Mouse (Mus musculus) forebrain, embryonic 13.5 days (tissue): Measurements from ENCODE around the gene Ppp1r16b. TPM values are rescaled to one million over a fixed set of nuclear protein-coding genes. Genes with fewer than 3 reads are reported as not detected.

ENCODE experiments used
- ATAC-seq: fragments of 200-750 bp; cut with Nextera tagmentation; 2 replicates; pipeline ENCODE4 v1.8.0; 2017
- H3K27ac ChIP-seq: fragments of 300-500 bp; sonication (generic); 2 replicates; pipeline ENCODE4 v1.5.1; 2015; ENCODE audit warnings: inconsistent platforms, mild to moderate bottlenecking, moderate library complexity
- H3K27me3 ChIP-seq: fragments of 300-500 bp; sonication (generic); 2 replicates; pipeline ENCODE4 v1.6.1; 2015; ENCODE audit warnings: mild to moderate bottlenecking, inconsistent platforms
- H3K36me3 ChIP-seq: fragments of 300-500 bp; sonication (generic); 2 replicates; pipeline ENCODE4 v1.6.1; 2015; ENCODE audit warnings: mild to moderate bottlenecking, inconsistent platforms; ENCODE audit not compliant: poor library complexity, severe bottlenecking
- H3K4me1 ChIP-seq: fragments of 300-500 bp; sonication (generic); 2 replicates; pipeline ENCODE4 v1.6.1; 2015; ENCODE audit warnings: inconsistent platforms
- H3K4me2 ChIP-seq: fragments of 300-500 bp; sonication (generic); 2 replicates; pipeline ENCODE4 v1.6.1; 2015; ENCODE audit warnings: inconsistent platforms, mild to moderate bottlenecking, moderate library complexity
- H3K4me3 ChIP-seq: fragments of 300-500 bp; sonication (generic); 2 replicates; pipeline ENCODE4 v1.5.1; 2015; ENCODE audit warnings: mild to moderate bottlenecking, inconsistent platforms
- H3K9ac ChIP-seq: fragments of 300-500 bp; sonication (generic); 2 replicates; pipeline ENCODE4 v1.6.1; 2015; ENCODE audit warnings: mild to moderate bottlenecking, inconsistent platforms
- H3K9me3 ChIP-seq: fragments of 300-500 bp; sonication (generic); replicated peaks from 2 replicates; pipeline ENCODE4 v1.6.1; 2016; ENCODE audit warnings: inconsistent platforms
- WGBS: fragments of 180-500 bp; shearing (Covaris S2); methylation state at CpG from one replicate; pipeline ENCODE4 v1.1.7; 2015; 5-methylcytosine and 5-hydroxymethylcytosine counted together
- polyA plus RNA-seq: library from polyadenylated mRNA; unstranded; fragments of >200 nt; fragmentation: Nextera tagmentation; extraction: Ambion mirVana; gene quantifications from 2 replicates; pipeline ENCODE4 v1.2.1, GENCODE M21; 2015

Ppp1r16b gene
- polyA plus RNA-seq, 1 experiment from 2014 or later: 8.4 TPM

DNA sequence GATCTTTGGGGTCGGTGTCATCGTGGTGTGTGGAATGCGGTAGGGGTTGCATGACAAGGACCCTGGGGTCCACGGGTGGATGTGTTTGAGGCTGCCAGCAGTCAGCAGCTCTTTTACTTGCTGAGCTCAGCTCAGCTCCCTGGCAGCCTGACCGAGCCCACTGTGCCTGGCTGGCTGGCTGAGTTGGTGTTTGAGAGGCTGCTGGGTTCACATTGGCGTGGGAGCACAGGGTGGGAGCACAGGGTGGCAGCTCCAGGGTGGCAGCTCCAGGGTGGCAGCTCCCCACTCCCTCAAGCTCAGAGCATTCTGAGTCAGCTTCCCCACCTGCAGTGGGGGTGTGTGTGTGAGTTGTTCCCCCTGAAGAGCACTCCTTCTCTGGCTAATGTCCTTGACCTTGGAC lies 34.7 kb downstream of the Ppp1r16b start:
- Histone ChIP-seq H3K4me1 (no peaks in the 10 kb centered on the region), H3K27me3 (no peaks in the 10 kb centered on the region), H3K27ac (no peak overlapping the region), H3K9me3 (no peaks in the 10 kb centered on the region), H3K4me2 (no peak overlapping the region), H3K4me3 (no peak overlapping the region), H3K9ac (no peak overlapping the region), H3K36me3 (no peaks in the 10 kb centered on the region)
- WGBS: 90% methylated on average over 6 of the region's 6 CpGs
- ATAC-seq: no peak

DNA sequence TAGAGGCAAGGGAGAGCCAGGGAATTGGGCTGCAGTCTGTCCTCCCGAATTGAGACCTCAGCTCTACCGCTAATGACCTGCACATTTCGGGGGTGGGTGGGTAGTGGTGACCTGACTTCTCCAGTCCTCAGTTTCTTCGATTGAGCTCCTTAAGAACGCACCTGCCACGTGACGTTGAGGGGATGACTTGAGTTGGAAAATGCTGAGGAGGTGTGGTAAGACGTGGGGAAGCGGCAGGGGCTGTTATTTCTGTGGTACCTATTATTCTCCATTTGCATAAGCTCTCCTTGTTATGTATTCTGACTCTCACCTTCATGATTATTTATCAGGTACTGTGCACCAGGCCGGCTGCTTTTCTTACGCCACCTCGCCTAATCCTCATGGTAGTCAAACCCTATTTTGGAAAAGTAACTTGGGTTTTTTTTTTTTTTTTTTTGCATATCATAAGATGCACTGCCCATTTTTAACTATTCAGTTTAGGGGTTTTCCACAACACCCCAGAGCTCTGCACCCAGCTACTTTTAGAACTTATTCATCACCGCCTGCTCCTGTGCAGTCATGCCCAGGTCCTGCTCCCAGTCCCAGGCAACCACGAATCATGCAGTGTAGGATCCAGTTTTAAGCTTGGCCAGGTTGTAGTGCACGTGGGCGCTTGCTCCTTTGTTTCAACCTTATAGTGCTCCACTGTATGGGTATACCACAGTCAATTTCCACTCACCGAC lies 35.5 kb downstream of the Ppp1r16b start:
- no peak overlapping the region for H3K4me2 ChIP-seq
- 85% methylated on average over 17 of the region's 17 CpGs for WGBS
- H3K27ac ChIP-seq: no peak overlapping the region
- H3K4me3 ChIP-seq: no peak overlapping the region
- no peak for ATAC-seq
- no peak overlapping the region for H3K9ac ChIP-seq
- no peaks in the 10 kb centered on the region for H3K9me3 ChIP-seq
- H3K27me3 ChIP-seq: no peaks in the 10 kb centered on the region
- H3K4me1 ChIP-seq: no peaks in the 10 kb centered on the region
- H3K36me3 ChIP-seq: no peaks in the 10 kb centered on the region

DNA sequence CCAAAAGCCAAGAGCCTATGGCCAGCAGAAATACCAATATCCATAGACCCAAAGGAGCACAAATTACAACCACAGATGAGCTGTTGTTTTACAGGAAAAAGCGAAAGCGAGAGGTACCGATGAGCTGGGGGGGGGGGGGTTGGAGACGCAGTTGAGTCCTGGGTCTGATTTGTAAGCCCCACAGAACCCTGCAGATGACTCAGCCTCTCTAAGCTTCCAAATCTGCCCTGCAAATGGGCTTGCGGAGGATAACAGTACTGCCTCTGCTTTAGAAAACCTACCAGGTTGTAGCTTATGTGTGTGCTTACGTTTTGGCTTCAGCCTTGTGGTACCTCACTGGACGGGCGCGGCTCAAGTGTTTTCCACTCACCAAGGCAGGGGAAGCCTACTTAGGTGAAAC lies 36.3 kb downstream of the Ppp1r16b start:
- Histone ChIP-seq H3K4me1 (no peaks in the 10 kb centered on the region), H3K9ac (no peak overlapping the region), H3K4me3 (no peak overlapping the region), H3K27ac (no peak overlapping the region), H3K4me2 (no peak overlapping the region), H3K9me3 (no peaks in the 10 kb centered on the region), H3K27me3 (no peaks in the 10 kb centered on the region), H3K36me3 (no peaks in the 10 kb centered on the region)
- 96% methylated on average over 9 of the region's 9 CpGs for WGBS
- ATAC-seq: no peak

DNA sequence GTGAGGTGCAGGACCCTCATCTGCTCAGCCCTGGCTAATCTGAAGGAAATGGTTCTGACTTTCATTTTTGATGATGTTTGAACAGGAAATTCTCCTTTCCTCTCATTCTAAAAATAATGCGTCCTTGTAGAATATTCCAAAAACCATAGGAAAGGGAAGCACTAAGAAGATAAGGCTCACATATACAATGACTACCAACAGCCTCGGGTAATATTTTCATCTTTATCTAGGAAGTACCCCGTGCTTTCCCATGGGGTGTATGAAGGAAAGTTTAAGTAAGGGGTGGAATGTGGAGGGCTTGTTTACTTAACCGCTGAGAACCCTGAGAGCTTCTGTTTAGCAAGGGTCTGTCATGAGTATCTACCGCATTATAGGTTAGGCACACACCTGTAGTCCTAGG lies 37.0 kb downstream of the Ppp1r16b start:
- H3K9me3 ChIP-seq: no peaks in the 10 kb centered on the region
- WGBS: 93% methylated on average over 5 of the region's 5 CpGs
- H3K27me3 ChIP-seq: no peaks in the 10 kb centered on the region
- H3K27ac ChIP-seq: no peak overlapping the region
- no peak for ATAC-seq
- no peaks in the 10 kb centered on the region for H3K4me1 ChIP-seq
- no peaks in the 10 kb centered on the region for H3K36me3 ChIP-seq
- H3K9ac ChIP-seq: no peak overlapping the region
- no peak overlapping the region for H3K4me2 ChIP-seq
- no peak overlapping the region for H3K4me3 ChIP-seq

DNA sequence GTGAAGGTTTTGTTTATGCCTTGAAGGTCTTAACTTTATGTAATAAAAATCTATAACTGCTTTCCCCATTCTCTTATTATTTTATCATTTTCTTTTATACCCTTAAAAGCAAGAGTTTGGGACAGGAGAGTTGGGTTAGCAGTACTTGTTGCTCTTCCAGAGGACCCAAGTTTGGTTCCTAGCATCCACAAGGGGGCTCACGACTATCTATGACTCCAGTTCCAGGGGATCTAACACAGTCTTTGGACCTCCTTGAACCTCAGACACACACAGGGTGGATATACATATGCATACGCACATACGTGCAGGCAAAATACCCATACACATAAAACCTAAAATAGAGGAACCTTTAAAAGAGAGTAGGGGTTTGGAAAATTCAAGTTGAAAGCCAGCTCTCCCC lies 39.5 kb downstream of the Ppp1r16b start:
- no peak for ATAC-seq
- Histone ChIP-seq H3K27me3 (no peaks in the 10 kb centered on the region), H3K4me2 (no peak overlapping the region), H3K4me1 (no peaks in the 10 kb centered on the region), H3K36me3 (no peaks in the 10 kb centered on the region), H3K4me3 (no peak overlapping the region), H3K9me3 (no peaks in the 10 kb centered on the region), H3K9ac (no peak overlapping the region), H3K27ac (no peak overlapping the region)
- 72% methylated on average over 3 of the region's 3 CpGs for WGBS

DNA sequence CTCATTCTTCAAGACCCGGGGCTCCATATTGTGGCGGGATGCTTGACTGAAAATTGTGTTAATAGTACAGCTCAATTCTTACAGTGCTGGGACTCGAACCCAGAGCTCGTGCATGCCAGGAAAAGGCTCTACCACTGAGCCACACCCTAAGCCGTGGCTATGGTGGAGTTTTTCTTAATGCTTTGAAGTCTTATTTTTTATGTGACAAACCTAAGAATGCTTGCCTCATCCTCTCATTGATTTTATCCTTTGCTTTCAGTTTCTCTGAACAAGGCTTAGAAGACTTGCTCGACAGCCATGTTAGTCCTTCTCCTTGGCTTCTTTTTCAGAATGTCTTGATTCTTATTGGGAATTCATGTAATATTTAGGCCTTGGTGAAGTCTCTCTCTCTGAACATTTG lies 40.3 kb downstream of the Ppp1r16b start:
- Histone ChIP-seq H3K9ac (no peak overlapping the region), H3K4me2 (no peak overlapping the region), H3K4me1 (no peaks in the 10 kb centered on the region), H3K36me3 (no peaks in the 10 kb centered on the region), H3K9me3 (no peaks in the 10 kb centered on the region), H3K4me3 (no peak overlapping the region), H3K27me3 (no peaks in the 10 kb centered on the region), H3K27ac (no peak overlapping the region)
- no peak for ATAC-seq
- WGBS: 88% methylated on average over 6 of the region's 6 CpGs

DNA sequence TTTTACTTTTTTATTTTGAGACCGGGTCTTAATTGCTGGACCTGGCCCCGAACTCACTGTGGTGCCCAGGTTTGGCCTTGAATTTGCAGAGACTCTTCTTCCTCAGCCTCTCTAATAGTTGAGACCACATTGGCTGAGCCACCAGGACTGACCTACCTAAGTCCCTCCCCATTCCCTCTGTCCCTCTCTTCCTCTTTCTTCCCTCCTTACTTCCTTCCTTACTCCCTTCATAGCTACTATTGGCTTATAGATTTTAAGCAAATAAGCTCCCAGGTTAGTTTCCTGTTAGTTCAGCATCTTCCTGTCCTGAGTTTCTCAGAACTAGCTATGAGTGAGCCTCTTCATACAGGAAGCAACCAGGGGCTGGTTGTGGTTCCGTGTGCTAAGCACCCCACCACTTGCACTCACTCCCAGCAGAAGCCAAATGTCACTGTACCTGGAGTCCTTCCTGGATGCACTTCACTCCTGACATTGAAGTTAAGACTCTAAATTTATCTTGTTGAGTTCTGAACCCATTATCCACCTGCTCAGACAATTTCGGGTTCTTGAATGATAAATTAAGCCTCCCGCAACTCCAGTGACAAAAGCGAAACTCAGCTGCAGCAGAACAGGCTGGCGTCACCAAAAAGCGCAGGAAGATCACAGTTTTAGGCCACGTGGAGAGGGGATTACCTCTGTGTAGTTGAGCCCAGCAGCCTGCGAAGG lies 41.7 kb downstream of the Ppp1r16b start:
- no peaks in the 10 kb centered on the region for H3K36me3 ChIP-seq
- H3K4me2 ChIP-seq: no peak overlapping the region
- H3K9me3 ChIP-seq: no peaks in the 10 kb centered on the region
- WGBS: 86% methylated on average over 10 of the region's 10 CpGs
- ATAC-seq: no peak
- H3K27me3 ChIP-seq: no peaks in the 10 kb centered on the region
- no peak overlapping the region for H3K9ac ChIP-seq
- H3K27ac ChIP-seq: no peak overlapping the region
- H3K4me3 ChIP-seq: no peak overlapping the region
- H3K4me1 ChIP-seq: peaks cover 4% of the 10 kb centered on the region; the same call in 1 of the 2 replicates

DNA sequence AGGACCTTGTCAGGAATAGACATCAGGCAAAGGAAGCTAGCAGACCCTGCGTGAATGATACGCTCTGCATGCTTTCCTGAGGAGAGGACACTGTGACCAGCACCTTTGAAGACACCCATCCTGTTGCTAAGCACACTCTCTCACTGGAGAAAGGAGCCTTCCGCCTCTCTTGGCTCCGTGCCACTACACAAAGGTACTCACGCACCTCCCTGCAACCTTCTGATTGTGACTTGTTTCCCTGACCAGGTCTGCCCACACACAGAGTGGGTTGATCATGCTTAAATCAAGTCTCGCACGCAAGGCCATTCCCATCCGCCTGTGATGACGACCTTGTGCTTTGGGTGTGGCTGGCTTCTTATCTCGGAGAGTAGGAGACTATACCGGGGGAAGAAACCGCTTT lies 42.9 kb downstream of the Ppp1r16b start:
- Histone ChIP-seq H3K4me3 (no peak overlapping the region), H3K27me3 (no peaks in the 10 kb centered on the region), H3K27ac (no peak overlapping the region), H3K9ac (no peak overlapping the region), H3K4me1 (peaks cover 16% of the 10 kb centered on the region), H3K36me3 (no peaks in the 10 kb centered on the region), H3K9me3 (no peaks in the 10 kb centered on the region), H3K4me2 (no peak overlapping the region)
- ATAC-seq: no peak
- 92% methylated on average over 12 of the region's 12 CpGs for WGBS

DNA sequence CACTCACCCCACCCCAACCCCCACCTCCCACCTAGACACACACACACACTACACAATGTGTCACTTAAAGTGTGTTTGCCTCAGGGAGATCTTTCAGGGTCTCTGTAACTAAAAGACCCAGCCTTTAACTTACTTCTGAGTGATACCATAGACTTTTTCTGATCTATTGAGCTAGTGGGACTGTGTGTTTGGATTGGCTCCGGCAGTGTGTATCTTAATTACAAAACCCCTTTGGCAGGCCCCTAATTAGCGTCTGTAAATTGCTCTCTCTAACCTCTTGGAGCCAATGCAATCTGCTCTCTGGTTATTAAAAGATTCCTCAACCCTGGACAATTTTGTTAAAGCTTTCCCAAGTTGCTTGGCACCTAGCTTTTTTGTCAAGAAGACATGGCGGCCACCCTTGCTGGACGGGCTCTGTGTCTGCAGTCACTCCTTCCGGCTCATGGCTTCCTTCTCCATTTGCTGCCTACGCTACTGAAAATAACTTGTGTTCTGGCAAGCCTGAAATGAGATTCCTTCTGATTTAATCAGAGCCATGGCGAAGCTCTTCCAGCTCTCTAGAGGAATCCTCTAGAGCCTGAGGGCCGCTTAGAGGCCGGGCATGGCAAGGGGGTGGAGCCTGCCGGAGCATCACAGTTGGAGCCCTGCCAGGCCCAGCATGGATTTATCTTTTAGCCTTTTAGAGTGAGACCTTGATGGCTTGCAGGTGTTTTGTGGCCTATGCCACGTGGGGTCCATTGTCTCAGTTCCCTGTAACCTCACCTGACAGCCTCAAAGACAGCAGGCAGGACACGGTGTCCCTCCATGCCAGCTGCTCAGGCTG lies 46.9 kb downstream of the Ppp1r16b start:
- Histone ChIP-seq H3K9me3 (no peaks in the 10 kb centered on the region), H3K36me3 (no peaks in the 10 kb centered on the region), H3K27ac (peak overlapping the region; percentile 2; the same call in 1 of the 2 replicates), H3K4me1 (peaks cover 23% of the 10 kb centered on the region), H3K4me3 (no peak overlapping the region), H3K27me3 (no peaks in the 10 kb centered on the region), H3K9ac (no peak overlapping the region), H3K4me2 (peak overlapping the region; percentile 17; the same call in 1 of the 2 replicates)
- WGBS: 23% methylated on average over 12 of the region's 12 CpGs
- peak; percentile 65 for ATAC-seq

DNA sequence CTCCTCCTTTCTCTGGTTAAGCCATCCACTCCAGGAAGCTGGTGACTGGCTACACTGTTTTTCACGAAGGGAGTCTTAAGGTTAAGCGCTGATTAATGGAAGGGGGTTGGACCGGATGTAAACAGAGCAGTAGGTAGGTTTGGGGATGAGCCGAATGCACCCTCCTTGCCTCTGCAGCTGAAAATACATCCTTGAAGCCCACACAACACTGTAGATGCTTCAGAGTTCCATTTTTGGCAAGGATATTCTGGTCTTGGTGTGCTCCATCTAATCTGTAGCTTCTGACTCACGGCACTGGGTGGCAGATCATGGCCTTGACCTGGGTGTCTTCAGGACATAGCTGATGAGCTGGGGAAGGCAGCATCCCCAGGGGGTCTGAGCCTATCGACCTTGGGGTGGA lies 49.6 kb downstream of the Ppp1r16b start:
- Histone ChIP-seq H3K4me1 (peaks cover 23% of the 10 kb centered on the region), H3K4me3 (no peak overlapping the region), H3K9ac (no peak overlapping the region), H3K4me2 (no peak overlapping the region), H3K9me3 (no peaks in the 10 kb centered on the region), H3K36me3 (no peaks in the 10 kb centered on the region), H3K27me3 (no peaks in the 10 kb centered on the region), H3K27ac (no peak overlapping the region)
- 83% methylated on average over 6 of the region's 6 CpGs for WGBS
- no peak for ATAC-seq

DNA sequence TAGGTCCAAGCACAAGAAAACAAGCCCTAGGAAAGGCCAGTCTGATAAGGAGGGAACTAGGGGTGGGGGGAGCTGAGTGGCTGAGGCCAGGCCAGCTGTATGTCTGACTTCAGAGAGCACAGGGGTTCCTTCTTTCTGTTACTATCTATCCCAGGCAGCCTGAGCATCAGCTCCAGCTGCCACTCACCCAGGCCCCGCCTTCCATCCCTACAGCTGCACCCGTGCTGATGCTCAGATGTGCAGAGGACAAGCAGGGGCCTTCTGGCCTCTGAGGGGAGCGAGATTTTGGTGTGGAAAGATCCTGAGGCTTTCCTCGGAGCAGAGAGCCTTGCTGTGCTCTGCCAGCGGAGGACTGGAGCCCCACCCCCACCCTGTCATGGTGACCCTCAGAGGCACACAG lies 50.9 kb downstream of the Ppp1r16b start:
- H3K4me1 ChIP-seq: peaks cover 25% of the 10 kb centered on the region
- no peak overlapping the region for H3K4me2 ChIP-seq
- no peak overlapping the region for H3K4me3 ChIP-seq
- WGBS: 31% methylated on average over 5 of the region's 5 CpGs
- no peak overlapping the region for H3K9ac ChIP-seq
- H3K9me3 ChIP-seq: no peaks in the 10 kb centered on the region
- H3K27me3 ChIP-seq: no peaks in the 10 kb centered on the region
- H3K36me3 ChIP-seq: no peaks in the 10 kb centered on the region
- 0 out of 2 replicates have a peak, but pooled peaks have one; percentile 24 for ATAC-seq
- H3K27ac ChIP-seq: no peak overlapping the region
